8 mouse cellular contexts compared by ENCODE assay signal in genomic region chr4:97868307-97868937, GRCm38 (mm10).
DNase-seq lines count a peak whose midpoint lies in the region; ATAC-seq and TF ChIP-seq lines count a peak whose summit lies in the region.

No protein-coding gene starts in this region.

- no peaks in the 10 kb centered on the region for H3K9me3 ChIP-seq in liver, embryonic 12.5 days (replicated peaks)
- no peaks in the 10 kb centered on the region for H3K9me3 ChIP-seq in liver, embryonic 11.5 days (ENCODE audit: control insufficient read depth, low read length)
- H3K9me3 ChIP-seq in embryonic facial prominence, embryonic 12.5 days = no peaks in the 10 kb centered on the region
- H3K9me3 ChIP-seq in heart, embryonic 15.5 days (replicated peaks) = no peaks in the 10 kb centered on the region
- H3K9me3 ChIP-seq in lung, postnatal 0 days (ENCODE audit: low read length) = no peaks in the 10 kb centered on the region

- 0 out of 2 replicates have a peak overlapping the region, but pooled peaks have one; percentile 36 for H3K27ac ChIP-seq in liver, embryonic 12.5 days
- no peak overlapping the region for H3K27ac ChIP-seq in liver, embryonic 11.5 days (ENCODE audit: low read depth, low read length)
- peak overlapping the region; percentile 87 for H3K27ac ChIP-seq in embryonic facial prominence, embryonic 12.5 days
- peak overlapping the region; percentile 92 for H3K27ac ChIP-seq in heart, embryonic 15.5 days
- peak overlapping the region; percentile 96 for H3K27ac ChIP-seq in lung, postnatal 0 days (ENCODE audit: low read length)

- H3K4me3 ChIP-seq in liver, embryonic 12.5 days = no peak overlapping the region
- no peak overlapping the region for H3K4me3 ChIP-seq in liver, embryonic 11.5 days (ENCODE audit: low read depth, low read length)
- peak overlapping the region; percentile 6; the same call in 1 of the 2 replicates for H3K4me3 ChIP-seq in embryonic facial prominence, embryonic 12.5 days
- H3K4me3 ChIP-seq in heart, embryonic 15.5 days = peak overlapping the region; percentile 39
- H3K4me3 ChIP-seq in lung, postnatal 0 days (ENCODE audit: low read depth, low read length) = peak overlapping the region; percentile 32; the same call in 1 of the 2 replicates

- 71% methylated on average over 10 of the region's 10 CpGs for WGBS in liver, embryonic 12.5 days (ENCODE audit: insufficient replicate concordance)
- WGBS in liver, embryonic 11.5 days = 74% methylated on average over 10 of the region's 10 CpGs
- 62% methylated on average over 10 of the region's 10 CpGs for WGBS in embryonic facial prominence, embryonic 12.5 days
- 45% methylated on average over 10 of the region's 10 CpGs for WGBS in heart, embryonic 15.5 days
- WGBS in lung, postnatal 0 days = 18% methylated on average over 10 of the region's 10 CpGs

- 0 out of 2 replicates have a peak overlapping the region, but pooled peaks have one; percentile 10 for H3K4me2 ChIP-seq in liver, embryonic 12.5 days
- no peak overlapping the region for H3K4me2 ChIP-seq in liver, embryonic 11.5 days
- peak overlapping the region; percentile 37 for H3K4me2 ChIP-seq in embryonic facial prominence, embryonic 12.5 days (replicated peaks)
- peak overlapping the region; percentile 54 for H3K4me2 ChIP-seq in heart, embryonic 15.5 days
- H3K4me2 ChIP-seq in lung, postnatal 0 days (replicated peaks; ENCODE audit: low read depth, low read length) = peak overlapping the region; percentile 64

- no peak for DNase-seq in liver, embryonic 11.5 days (ENCODE audit: low spot score)
- DNase-seq in kidney, postnatal 10 days = peak; percentile 65
- peak; percentile 78 for DNase-seq in lung, postnatal 0 days (ENCODE audit: low spot score)
- no peak for DNase-seq in thymus, postnatal 25 days
- no peak for DNase-seq in thymus, postnatal 14 days

- TF ChIP-seq EP300 in lung, postnatal 0 days (IDR thresholded peaks at IDR 0.05) = no peak

- H3K27me3 ChIP-seq in liver, embryonic 12.5 days (replicated peaks) = no peaks in the 10 kb centered on the region
- no peaks in the 10 kb centered on the region for H3K27me3 ChIP-seq in liver, embryonic 11.5 days (replicated peaks; ENCODE audit: control insufficient read depth, insufficient read depth, low read length)
- H3K27me3 ChIP-seq in embryonic facial prominence, embryonic 12.5 days = no peaks in the 10 kb centered on the region
- no peaks in the 10 kb centered on the region for H3K27me3 ChIP-seq in heart, embryonic 15.5 days
- no peaks in the 10 kb centered on the region for H3K27me3 ChIP-seq in lung, postnatal 0 days (replicated peaks; ENCODE audit: insufficient read depth, low read length)

- H3K4me1 ChIP-seq in liver, embryonic 12.5 days = 0 out of 2 replicates have a peak, but pooled peaks cover 7% of the 10 kb centered on the region
- peaks cover 6% of the 10 kb centered on the region; the same call in 1 of the 2 replicates for H3K4me1 ChIP-seq in liver, embryonic 11.5 days (replicated peaks; ENCODE audit: control insufficient read depth, insufficient read depth, low read length)
- peaks cover 27% of the 10 kb centered on the region for H3K4me1 ChIP-seq in embryonic facial prominence, embryonic 12.5 days
- H3K4me1 ChIP-seq in heart, embryonic 15.5 days (replicated peaks) = peaks cover 55% of the 10 kb centered on the region
- H3K4me1 ChIP-seq in lung, postnatal 0 days (ENCODE audit: insufficient read depth, low read depth, low read length) = peaks cover 39% of the 10 kb centered on the region; the same call in 1 of the 2 replicates

- no peak for TF ChIP-seq CTCF in lung, postnatal 0 days (IDR thresholded peaks at IDR 0.05)

- ATAC-seq in liver, embryonic 12.5 days = no peak
- ATAC-seq in liver, embryonic 11.5 days (replicated peaks; ENCODE audit: low FRiP score) = no peak
- ATAC-seq in embryonic facial prominence, embryonic 12.5 days (ENCODE audit: insufficient number of reproducible peaks, insufficient read depth, low FRiP score, low TSS enrichment) = no peak
- ATAC-seq in heart, embryonic 15.5 days (replicated peaks; ENCODE audit: insufficient number of reproducible peaks, insufficient read depth, low FRiP score, low read depth) = peak; percentile 41; the same call in 1 of the 2 replicates
- ATAC-seq in lung, postnatal 0 days = peak; percentile 41

- H3K9ac ChIP-seq in liver, embryonic 12.5 days = no peak overlapping the region
- no peak overlapping the region for H3K9ac ChIP-seq in liver, embryonic 11.5 days (ENCODE audit: low read depth, low read length)
- H3K9ac ChIP-seq in embryonic facial prominence, embryonic 12.5 days = no peak overlapping the region
- no peak overlapping the region for H3K9ac ChIP-seq in heart, embryonic 15.5 days
- 0 out of 2 replicates have a peak overlapping the region, but pooled peaks have one; percentile 23 for H3K9ac ChIP-seq in lung, postnatal 0 days (replicated peaks; ENCODE audit: low read depth)

- H3K36me3 ChIP-seq in liver, embryonic 12.5 days = no peaks in the 10 kb centered on the region
- no peaks in the 10 kb centered on the region for H3K36me3 ChIP-seq in liver, embryonic 11.5 days (ENCODE audit: control insufficient read depth, insufficient read depth, low read length)
- no peaks in the 10 kb centered on the region for H3K36me3 ChIP-seq in embryonic facial prominence, embryonic 12.5 days
- no peaks in the 10 kb centered on the region for H3K36me3 ChIP-seq in heart, embryonic 15.5 days
- no peaks in the 10 kb centered on the region for H3K36me3 ChIP-seq in lung, postnatal 0 days (ENCODE audit: insufficient read depth, low read length)

Comparison
In these comparisons a context has a peak if more than half of its experiments do, and no peak if none do; other contexts are left out.
1. ATAC-seq: peak in heart, embryonic 15.5 days (single experiment) and lung, postnatal 0 days (single experiment); none in liver, embryonic 12.5 days (single experiment), liver, embryonic 11.5 days (single experiment) and embryonic facial prominence, embryonic 12.5 days (single experiment).
2. H3K4me3 ChIP-seq: peak in embryonic facial prominence, embryonic 12.5 days (single experiment), heart, embryonic 15.5 days (single experiment) and lung, postnatal 0 days (single experiment); none in liver, embryonic 12.5 days (single experiment) and liver, embryonic 11.5 days (single experiment).
3. DNase-seq: peak in kidney, postnatal 10 days (single experiment) and lung, postnatal 0 days (single experiment); none in liver, embryonic 11.5 days (single experiment), thymus, postnatal 25 days (single experiment) and thymus, postnatal 14 days (single experiment).